Mouse (Mus musculus): ENCODE data around the gene Tfr2.
A peak's percentile ranks its signal among the peaks of the same experiment; 100 is the strongest.
"Not testable (repeated sequence)": the region's sequence is repeated elsewhere in the genome, so short reads cannot be mapped to it uniquely, and the experiment has no call there.

The Tfr2 gene

DNA sequence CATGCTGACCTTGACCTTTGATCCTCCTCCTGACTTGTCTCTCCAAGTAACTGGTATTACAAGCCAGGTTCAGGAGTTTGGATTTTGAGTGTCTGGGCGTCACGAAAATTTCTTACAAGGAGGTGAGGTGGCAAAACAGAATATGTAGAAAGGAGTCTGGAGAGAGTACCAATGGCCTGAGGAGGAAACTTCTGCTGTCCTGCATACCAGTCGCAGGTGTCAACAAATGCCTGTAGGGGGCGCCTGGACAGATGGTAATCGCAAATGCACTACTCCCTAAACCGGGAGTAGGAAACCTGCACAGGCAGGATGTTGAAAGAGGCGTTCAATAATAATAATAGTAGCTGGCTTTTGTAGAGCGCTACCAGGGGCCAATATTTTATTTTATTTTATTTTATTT, 15.3 kb downstream of the Tfr2 start:
- no peak for DNase-seq (ENCODE audit: low spot score)

DNA sequence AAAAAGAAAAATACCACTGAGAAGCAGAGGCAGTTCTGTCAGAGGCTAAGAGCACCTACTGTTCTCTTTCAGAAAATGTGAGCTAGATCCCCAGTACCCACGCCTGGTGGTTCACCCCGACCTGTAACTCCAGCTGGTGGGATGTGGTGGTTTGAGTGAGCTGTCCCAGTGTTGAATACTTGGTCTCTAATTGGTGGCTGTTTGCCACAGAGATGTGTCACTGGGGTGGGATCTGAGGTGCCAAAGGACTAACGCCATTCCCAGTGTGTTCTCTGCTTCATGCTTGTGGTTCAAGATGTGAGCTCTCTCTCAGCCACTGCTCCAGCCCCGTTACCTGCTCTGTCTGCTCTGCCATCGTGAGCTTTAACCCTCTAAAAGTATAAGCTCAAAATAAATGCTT, 20.9 kb downstream of the Tfr2 start:
- no peak for DNase-seq (ENCODE audit: low spot score)

DNA sequence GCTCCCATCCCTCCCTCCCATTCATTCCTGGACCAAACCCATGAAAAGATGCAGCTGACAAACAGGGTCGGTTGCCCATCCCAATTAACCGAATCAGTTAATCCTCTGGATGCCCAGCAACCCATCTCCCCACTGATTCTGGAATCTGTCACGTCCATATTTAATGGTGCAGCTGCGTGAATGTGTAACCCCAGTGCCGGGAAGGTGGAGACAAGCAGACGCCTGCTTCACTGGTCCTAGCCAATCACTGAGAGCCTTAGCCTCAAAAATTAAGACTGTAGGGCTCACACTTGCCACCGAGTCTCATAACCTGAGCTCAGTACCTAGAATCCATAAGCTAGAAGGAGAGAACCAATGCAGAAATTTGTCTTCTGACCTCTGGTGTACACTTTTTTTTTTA, 26.3 kb downstream of the Tfr2 start:
- no peak for DNase-seq (ENCODE audit: low spot score)

DNA sequence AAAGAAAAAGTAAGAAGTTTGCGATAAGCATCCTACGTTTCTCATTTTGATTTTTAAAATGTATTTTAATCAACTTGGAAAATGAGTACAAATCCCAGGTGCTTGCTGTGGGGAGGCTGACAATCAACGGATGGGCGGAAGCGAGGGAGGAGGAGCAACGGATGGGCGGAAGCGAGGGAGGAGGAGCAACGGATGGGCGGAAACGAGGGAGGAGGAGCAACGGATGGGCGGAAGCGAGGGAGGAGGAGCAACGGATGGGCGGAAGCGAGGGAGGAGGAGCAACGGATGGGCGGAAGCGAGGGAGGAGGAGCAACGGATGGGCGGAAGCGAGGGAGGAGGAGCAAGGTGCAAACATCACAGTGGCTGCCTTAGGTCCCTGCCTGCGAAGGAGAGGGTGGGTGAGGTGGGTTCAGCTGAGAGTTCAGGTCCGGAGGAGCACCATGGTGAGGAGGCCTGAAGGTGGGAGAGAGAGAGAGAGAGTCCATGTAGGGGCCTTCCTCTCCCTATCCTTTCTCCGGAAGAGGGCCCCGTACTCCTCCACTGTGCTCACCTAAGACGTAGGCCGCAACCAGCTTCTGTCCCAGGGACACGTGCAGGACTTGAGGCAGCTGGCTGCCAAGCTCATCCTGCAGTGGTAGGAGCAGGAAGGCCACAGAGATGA, 27.1 kb downstream of the Tfr2 start:
- DNase-seq (ENCODE audit: low spot score): no peak

DNA sequence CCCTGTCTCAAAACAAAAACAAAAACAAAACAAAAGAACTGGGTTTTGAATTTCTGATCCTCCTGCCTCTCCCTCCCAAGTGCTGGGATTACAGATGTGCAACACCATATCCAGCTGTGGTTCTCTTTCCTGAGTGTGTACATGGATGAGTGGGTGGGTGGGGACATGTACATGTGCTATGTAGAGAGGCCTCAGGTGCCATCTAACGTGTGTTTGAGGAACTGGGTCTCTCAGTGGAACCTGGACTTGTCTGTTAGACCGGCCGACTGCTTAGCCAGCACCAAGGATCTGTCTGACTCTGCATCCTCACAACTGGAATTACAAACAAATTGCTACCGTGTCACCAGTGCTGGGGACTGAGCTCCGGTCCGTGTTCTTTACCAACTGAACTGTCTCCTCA, 28.0 kb downstream of the Tfr2 start:
- no peak for DNase-seq (ENCODE audit: low spot score)

DNA sequence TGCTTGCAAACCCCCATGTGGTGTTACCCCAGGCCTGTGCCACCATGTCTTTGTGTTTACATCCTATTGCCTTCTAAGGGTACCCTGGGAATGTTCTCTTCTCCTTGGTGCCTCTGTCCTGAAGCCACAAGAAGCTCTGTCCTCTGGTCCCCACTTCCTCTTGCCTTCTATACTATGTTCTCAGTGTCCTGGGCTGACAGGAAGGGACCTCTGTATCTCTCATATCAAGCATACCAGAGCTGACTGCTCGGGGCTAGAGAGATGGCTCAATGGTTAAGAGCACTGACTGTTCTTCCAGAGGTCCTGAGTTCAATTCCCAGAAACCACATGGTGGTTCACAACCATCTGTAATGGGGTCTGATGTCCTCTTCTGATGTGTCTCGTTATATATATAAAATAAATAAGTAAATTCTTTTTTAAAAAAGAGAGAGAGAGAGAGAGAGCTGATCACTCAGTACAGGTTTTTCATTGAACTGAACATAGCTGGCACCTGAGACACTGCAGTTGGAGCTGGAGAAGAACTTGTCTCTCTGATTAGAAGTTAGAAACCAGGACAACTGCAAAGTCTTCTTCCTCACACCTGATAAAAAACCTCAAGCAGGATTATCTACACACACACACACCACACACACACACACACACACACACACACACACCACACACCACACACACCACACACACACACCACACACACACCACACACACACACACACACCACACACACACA, 28.6 kb downstream of the Tfr2 start:
- no peak for DNase-seq (ENCODE audit: low spot score)

DNA sequence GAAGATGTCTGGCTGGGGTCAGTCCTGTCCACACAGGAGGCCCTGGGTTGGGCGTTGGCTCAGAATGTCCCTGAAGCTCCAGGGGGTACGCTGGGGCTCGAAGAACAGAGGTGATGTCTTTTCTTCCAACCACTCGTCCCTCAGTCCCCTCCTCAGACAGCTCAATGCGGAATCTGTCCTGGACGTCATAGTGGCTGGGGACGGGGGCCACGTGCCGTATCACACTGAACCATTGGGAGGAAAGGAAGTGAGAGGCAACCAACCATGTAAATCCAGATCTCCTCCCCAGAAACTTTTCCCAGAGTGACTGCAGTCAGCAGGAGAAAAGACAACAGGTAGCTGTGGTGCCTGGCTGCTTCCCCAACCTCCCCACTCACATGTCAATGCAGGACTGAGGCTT, 30.0 kb downstream of the Tfr2 start:
- DNase-seq (ENCODE audit: low spot score): no peak

DNA sequence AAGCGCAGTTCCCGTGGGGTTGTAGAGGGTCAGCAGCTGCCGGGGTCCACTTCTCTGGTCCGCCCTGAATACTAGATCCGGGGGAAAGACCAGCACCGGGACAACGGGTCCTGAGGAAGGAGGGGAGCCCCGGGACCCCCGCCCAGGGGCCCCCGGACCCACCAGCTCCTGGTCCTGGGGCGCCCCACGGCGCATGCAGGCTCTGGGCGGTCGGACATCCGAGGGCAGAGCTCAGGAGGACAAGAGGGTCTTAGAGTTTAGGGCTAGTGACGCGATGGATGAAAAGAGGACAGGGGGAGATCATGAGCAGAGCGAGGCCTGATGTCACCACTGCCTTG, 30.6 kb downstream of the Tfr2 start:
- DNase-seq (ENCODE audit: low spot score): no peak

DNA sequence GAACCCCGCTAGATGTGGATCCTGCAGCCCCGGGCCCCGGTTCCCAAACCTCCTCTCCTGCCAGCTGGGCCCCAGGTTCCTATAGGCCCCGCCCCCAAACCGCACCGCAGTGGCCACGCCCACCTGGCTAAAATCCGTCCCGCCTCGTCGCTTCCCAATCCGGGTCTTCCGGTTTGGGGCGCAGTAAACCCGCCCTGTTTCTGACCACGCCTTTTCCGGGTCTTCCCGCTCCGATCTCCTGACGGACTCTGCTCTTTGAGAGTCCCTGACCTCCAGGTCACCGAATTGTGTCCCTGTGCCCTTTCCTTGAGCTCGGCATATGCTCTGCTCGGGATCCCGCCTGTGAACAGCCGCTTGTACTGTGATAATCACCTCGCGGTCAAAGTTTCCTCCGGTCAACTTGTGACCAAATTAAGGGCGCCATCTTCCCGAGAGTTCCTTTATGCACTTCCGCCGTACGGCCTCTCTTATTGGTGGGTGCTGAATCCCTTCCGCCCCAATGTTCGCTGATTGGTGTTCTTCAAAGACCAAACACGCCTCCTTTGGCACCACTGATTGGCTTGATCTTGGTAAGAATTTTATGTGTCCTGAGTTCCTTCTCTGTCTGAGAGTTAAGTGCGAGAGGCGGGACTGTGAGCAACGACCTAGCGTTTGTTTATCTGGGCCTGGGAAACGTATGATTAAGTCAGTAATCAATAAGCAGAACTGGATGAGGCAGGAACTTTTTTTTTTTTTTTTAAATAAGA, 31.2 kb downstream of the Tfr2 start, which contains the start of gene Mospd3:
Gene Mospd3, minus strand, starts transcription at position 440 of the 746 bp plus-strand sequence.
- DNase-seq (ENCODE audit: low spot score): peak; percentile 93

DNA sequence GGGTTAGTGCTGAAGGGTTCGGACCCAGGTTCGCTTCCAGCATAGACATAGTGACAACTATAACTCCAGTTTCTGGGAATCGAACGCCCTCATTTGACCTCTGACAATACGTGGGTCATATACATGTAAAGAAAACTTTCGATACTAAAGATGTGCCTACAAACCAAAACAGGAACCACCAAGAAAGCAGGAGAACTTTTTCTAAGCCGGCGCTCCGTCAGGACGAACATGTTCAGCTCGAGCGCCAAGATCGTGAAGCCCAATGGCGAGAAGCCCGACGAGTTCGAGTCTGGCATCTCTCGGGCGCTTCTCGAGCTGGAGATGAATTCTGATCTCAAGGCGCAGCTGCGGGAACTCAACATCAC, 31.7 kb downstream of the Tfr2 start:
- no peak for DNase-seq (ENCODE audit: low spot score)

DNA sequence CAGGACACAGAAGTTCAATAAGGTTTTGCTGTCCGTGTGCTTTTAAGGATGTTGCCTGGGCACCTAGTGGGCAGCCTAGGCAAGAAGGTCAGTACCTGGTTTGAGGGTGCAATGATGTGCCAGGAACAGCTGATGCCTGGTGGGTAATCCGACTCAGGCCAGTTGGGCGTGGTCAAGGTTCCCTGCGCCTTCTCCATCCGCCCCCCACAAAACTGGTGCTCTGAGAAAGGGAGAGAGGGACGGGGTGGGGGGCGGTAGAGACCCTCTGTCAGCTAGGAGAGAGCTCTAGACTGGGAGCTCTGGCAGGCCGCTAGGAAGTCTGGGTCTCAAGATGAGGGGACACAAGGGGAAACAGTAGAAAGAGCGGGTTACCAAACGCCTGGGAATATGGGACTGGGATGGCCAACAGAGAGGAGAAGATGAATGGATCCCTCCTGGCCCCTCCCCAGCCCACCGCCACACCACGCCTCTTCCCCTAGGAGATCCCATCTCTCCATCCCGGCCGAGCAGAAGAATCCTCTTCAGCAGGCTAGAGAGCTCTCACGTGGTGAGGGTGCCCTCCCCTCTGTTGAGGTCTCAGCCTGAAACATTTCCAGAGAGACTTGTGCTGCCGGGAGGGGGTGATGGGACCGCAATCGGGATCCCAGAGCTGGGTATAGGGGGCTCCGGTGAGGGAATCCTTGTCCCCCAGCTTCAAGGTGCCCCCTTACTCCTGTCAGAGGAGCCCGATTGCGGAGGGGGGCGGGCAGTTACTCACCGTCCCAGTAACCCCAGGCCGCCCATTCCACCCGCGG, 38.4 kb downstream of the Tfr2 start:
- DNase-seq (ENCODE audit: low spot score): no peak

DNA sequence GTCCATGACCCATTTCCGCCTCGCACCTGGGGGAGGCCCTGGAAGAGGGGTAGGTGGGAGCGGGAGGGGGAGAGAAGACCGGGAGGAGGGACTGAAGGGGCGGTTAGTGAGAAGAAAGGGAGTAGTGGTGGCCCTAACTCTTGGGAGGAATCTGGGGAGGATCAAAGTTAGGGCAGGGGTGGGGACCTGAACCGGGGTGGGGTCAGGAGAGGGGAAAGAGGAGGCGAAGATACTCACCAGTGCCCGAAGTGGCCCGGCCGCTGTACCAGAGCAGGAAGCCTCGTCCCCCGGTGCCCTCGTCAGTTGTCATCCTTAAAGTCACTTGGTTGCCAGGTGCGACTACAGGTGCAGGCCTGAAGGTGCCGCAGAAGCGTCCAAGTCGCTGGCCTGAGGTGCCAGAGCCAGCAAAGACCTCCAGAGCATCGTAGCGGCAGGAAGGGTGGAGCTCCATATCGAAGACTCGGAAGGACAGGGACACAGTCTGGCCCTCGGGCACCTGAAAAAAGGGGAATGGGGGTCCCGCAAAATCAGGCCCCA, 39.1 kb downstream of the Tfr2 start:
- DNase-seq (ENCODE audit: low spot score): no peak

DNA sequence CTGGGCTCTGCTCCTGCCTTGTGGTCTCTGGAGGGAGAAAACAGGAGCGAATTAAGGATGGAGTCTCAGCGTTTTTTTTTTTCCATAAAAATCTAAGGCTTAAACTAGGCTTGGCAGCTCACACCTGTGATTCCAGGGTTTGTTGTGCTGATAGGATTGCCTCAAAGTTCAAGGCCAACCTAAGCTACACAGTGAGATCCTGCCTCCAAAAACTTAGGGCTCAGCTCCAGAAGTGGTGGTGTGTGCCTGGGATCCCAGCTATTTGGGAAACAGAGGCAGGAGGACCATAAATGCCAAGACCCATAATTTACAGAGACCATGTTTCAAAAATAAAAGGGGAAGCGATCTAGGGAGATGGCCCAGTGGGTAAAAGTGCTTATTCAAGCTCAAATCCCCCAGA, 39.7 kb downstream of the Tfr2 start:
- DNase-seq (ENCODE audit: low spot score): no peak

DNA sequence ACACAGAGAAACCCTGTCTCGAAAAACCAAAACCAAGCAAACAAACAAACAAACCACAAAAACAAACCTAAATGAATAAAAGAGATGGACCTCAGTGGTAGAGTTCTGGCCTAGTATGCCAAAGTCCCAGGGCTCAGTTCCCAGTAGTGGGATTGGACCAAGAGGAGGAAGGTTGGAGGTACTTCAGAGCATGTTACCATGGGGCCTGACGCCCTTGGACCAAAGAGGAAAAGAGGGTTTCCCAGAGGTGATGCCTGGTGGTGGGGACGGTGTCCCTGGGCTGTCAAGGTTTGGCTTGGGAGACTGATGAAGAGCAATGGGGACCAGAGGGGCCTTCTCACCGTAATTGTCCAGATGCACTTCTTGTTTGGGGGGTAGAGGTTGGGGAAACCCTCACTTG, 40.4 kb downstream of the Tfr2 start:
- DNase-seq (ENCODE audit: low spot score): no peak

DNA sequence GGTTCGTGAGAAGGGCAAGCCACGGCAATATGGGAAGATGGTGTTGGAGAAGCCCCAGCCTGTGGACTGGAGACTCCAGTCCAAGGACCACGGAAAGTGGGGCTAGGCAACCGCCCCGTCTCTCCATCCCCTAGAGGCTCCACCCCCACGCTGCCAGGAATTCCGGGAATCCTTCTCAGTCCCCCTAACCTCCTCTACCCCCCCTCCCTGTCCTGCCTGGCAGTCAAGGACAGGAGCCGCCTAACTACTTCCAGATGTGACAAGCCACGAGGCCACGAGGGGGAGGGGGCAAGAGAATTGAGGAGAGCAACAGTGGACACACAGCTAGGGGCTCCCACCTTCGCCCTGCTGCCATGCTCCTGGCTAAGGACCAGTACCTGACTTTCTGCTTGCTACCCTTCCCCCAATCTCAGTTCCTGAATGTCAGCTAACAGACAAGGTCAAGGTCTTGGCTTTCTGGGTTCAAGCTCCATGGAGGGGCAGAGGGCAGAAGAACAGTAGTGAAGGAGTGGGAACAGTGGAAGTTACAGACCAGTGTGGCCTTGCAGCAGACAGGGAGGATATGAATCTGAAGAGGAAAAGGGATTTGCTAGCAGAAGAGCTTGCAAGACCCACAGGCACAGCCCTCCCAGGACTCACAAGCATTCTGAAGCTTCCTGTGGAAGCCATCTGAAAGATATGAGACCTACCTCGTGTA, 41.1 kb downstream of the Tfr2 start:
- DNase-seq (ENCODE audit: low spot score): no peak

DNA sequence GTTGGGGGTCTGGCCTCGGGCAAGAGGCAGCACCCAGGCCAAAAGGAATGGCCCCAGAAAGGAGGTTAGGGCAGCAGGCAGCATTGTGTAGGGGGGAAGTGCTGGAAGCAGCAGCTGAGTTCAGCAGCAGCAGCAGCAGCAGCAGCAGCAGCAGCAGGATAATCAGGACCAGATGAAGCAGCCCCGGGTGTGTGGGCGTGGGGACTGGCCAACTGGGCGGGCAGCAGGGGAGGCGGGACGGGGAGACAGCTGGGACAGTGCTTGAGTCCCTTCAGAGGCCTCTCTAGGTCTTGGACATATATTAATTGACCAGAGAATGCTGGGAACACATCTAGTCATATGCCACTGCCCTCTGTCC, 41.6 kb downstream of the Tfr2 start:
- no peak for DNase-seq (ENCODE audit: low spot score)

DNA sequence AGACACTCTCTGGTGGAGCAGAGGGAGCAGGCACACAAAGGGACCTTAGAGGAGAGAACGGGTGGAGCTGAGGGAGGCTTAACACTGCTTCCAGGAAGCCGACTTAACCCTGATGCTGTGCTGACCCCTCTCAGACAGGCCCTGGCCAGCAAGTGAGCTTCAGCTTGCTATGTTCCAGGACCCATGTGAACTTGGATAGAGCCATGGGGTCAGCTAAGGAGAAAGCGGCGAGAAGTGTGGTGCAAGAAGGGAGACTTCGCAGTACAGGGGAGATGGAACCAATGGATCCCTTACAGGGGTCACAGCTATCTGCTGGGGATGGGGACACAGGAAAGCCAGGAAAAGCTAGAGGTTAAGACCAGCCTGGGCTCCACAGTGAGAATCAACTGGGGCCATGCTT, 43.4 kb downstream of the Tfr2 start:
- DNase-seq (ENCODE audit: low spot score): no peak

DNA sequence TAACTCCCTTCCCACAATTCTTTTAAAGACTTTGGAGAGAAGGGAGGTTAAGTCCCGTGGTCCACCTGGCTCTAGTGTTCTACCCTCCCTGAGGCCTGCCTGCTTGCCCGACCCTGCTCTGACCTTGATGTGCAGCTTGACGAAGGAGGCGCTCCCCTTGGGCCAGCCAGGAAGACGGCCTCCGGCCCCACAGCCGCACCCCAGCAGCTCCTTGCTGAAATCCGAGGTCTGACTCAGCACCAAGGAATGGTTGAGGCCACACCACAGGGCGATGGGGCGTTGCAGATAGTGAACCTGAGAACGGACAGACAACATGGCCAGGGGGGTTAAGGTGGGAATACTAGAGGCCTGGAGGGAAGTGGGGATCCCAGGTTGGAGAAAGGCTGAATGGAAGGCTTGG, 43.9 kb downstream of the Tfr2 start, which contains the start of gene Pcolce:
Gene Pcolce, minus strand, starts transcription at position 235 of the 400 bp plus-strand sequence.
- no peak for DNase-seq (ENCODE audit: low spot score)

DNA sequence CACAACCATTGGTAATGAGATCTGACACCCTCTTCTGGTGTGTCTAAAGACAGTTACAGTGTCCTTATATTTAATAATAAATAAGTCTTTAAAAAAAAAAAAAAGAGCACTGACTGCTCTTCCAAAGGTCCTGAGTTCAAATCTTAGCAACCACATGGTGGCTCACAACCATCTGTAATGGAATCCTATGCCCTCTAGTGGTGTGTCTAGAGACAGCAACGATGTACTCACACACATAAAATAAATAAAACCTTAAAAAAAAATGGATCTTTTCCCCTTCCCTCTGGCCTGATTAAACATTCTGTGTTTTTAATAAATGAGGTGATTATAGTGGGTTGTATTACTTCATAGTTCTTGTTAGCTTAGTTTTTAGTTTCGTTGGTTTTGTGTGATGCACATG, 45.3 kb downstream of the Tfr2 start:
- DNase-seq (ENCODE audit: low spot score): not testable (repeated sequence)

DNA sequence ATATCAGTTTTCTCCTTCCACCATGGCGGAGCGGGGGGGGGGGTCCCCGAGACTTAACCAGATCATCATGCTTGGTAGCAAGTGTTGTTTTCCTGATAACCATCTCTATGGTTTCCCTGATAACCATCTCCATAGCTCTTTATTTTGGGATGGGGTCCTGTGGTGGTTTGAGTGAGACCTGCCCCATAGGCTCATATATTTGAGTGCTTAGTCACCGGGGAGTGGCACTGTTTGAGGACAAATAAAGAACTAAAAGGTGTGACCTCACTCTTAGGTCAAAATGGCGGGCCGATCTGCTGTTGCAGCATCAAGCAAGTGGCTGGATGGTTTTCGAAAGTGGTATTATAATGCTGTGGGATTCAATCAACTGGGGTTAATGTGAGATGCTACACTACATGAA, 45.7 kb downstream of the Tfr2 start:
- DNase-seq (ENCODE audit: low spot score): no peak

DNA sequence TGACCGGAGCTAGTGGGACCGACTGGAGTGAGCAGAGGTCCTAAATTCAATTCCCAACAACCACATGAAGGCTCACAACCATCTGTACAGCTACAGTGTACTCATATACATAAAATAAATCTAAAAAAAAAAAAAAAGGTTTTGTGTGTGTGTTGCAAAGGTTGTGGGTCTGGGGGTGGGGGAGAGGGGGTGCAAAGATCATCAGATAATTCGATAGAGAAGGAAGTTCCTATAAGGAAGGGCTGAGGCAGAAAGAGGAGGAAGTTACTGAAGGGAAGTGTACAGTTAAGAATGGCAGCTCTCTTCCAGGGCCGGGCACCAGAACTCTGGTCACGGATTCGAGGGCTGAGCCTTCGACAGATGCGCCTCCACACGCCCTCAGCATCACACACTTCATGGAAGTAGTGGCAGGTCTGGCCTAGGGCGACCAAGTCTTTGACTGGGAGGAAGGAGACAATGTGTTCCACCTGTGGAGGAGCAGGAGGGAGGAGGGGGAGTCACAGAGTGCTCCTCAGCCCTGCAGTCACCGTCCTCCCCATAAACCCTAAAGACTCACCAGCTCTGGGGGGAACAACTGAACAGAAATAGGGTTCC, 54.4 kb downstream of the Tfr2 start:
- DNase-seq (ENCODE audit: low spot score): no peak

Data from left cerebral cortex, adult 11 months (tissue).